20 mouse cellular contexts compared by ENCODE assay signal in genomic region chr2:160780834-160781219, GRCm38 (mm10). TPM values are rescaled to one million over a fixed set of nuclear protein-coding genes. Genes with fewer than 3 reads are reported as not detected.
DNase-seq lines count a peak whose midpoint lies in the region; TF ChIP-seq lines count a peak whose summit lies in the region.
"Had no signal": no experiment of that assay in that cellular context is flagged by ENCODE, and none has a peak within 500 bp of the region (broad histone marks: within the 10 kb centered on the region; RNA-seq: fewer than 3 reads in every experiment).

No protein-coding gene starts in this region.

- H3K4me3 ChIP-seq in layer of hippocampus, adult 2 months: no peak overlapping the region
- H3K4me3 ChIP-seq: forebrain, embryonic 10.5 days; forebrain, embryonic 13.5 days; heart, adult 2 months; heart, embryonic 10.5 days; heart, embryonic 13.5 days; hindbrain, embryonic 10.5 days; hindbrain, embryonic 13.5 days; intestine, embryonic 15.5 days had no signal

- peak overlapping the region; percentile 52; the same call in 1 of the 2 replicates for H3K27ac ChIP-seq in layer of hippocampus, adult 2 months
- H3K27ac ChIP-seq: forebrain, embryonic 10.5 days; forebrain, embryonic 13.5 days; heart, adult 2 months; heart, embryonic 10.5 days; heart, embryonic 13.5 days; hindbrain, embryonic 10.5 days; hindbrain, embryonic 13.5 days; intestine, embryonic 15.5 days had no signal

- no peak for DNase-seq in layer of hippocampus, adult 2 months (ENCODE audit: low spot score in 2 of 2)
- DNase-seq in layer of hippocampus, adult 18-20 months (ENCODE audit: low spot score in 2 of 2): no peak
- peak; percentile 55 to 58 for DNase-seq in cerebellum, adult 18-20 months
- peak; percentile 68 for DNase-seq in cerebellum, adult 9-10 months
- DNase-seq in heart, postnatal 4 days: no peak
- no peak for DNase-seq in thymus, postnatal 14 days
- no peak for DNase-seq in kidney, adult 9 months
- DNase-seq: adrenal gland, postnatal 14 days; B cell, adult 2 months; gastrocnemius, postnatal 10 days; gastrocnemius, postnatal 36 days; heart, adult 2 months; kidney, adult 11 months had no signal

- TF ChIP-seq CTCF in layer of hippocampus, adult 2 months (conservative IDR thresholded peaks at IDR 0.05): no peak

RNA-seq across cellular contexts. Expression of gene Plcg1, which starts 49.7 kb away (rescaled TPM):
- 100 to 1,000 TPM; 103 to 108 TPM for total RNA-seq in layer of hippocampus, adult 2 months (2021)
- 10 to 100 TPM; 90.6 to 99.5 TPM for total RNA-seq in layer of hippocampus, adult 18-20 months (2021)
- total RNA-seq in heart, postnatal 4 days (2021): 10 to 100 TPM; 92.0 to 93.6 TPM

Comparison
In these comparisons a context has a peak if more than half of its experiments do, and no peak if none do; other contexts are left out.
1. DNase-seq: peak in cerebellum, adult 18-20 months (2 of 2) and cerebellum, adult 9-10 months (single experiment); none in layer of hippocampus, adult 2 months (0 of 2), layer of hippocampus, adult 18-20 months (0 of 2), heart, postnatal 4 days (single experiment), thymus, postnatal 14 days (single experiment) and kidney, adult 9 months (single experiment).